Mouse (Mus musculus) heart, postnatal 0 days (tissue): ENCODE results near the gene Gm20605. TPM values are rescaled to one million over a fixed set of nuclear protein-coding genes. Genes with fewer than 3 reads are reported as not detected.

Experiments
- ATAC-seq: fragments of 200-750 bp; cut with Nextera tagmentation; 2 replicates; pipeline ENCODE4 v1.8.0; 2017; ENCODE audit warnings: low read depth, moderate number of reproducible peaks, moderate library complexity; ENCODE audit not compliant: insufficient read depth
- DNase-seq: peaks from one replicate; pipeline ENCODE4 v3.0.0-alpha.2; 2016; ENCODE audit warnings: low spot score
- H3K27ac ChIP-seq: fragments of 300-500 bp; sonication (generic); 2 replicates; pipeline ENCODE4 v1.5.1; 2014; ENCODE audit warnings: low read depth, mild to moderate bottlenecking
- H3K27me3 ChIP-seq: fragments of 300-500 bp; sonication (generic); 2 replicates; pipeline ENCODE4 v1.6.1; 2014; ENCODE audit warnings: low read length, mixed read lengths; ENCODE audit not compliant: control insufficient read depth, insufficient read depth
- H3K36me3 ChIP-seq: fragments of 300-500 bp; sonication (generic); replicated peaks from 2 replicates; pipeline ENCODE4 v1.6.1; 2014; ENCODE audit warnings: low read length, mixed read lengths; ENCODE audit not compliant: control insufficient read depth, insufficient read depth
- H3K4me1 ChIP-seq: fragments of 300-500 bp; sonication (generic); 2 replicates; pipeline ENCODE4 v1.6.1; 2014; ENCODE audit warnings: antibody characterized with exemption; ENCODE audit not compliant: control insufficient read depth, insufficient read depth
- H3K4me2 ChIP-seq: fragments of 300-500 bp; sonication (generic); 2 replicates; pipeline ENCODE4 v1.6.1; 2014; ENCODE audit warnings: low read depth, mild to moderate bottlenecking, low read length, moderate library complexity
- H3K4me3 ChIP-seq: fragments of 300-500 bp; sonication (generic); 2 replicates; pipeline ENCODE4 v1.5.1; 2014; ENCODE audit warnings: low read depth, low read length
- H3K9ac ChIP-seq: fragments of 300-500 bp; sonication (generic); replicated peaks from 2 replicates; pipeline ENCODE4 v1.6.1; 2014; ENCODE audit warnings: low read depth, low read length, mixed read lengths
- H3K9me3 ChIP-seq: fragments of 300-500 bp; sonication (generic); replicated peaks from 2 replicates; pipeline ENCODE4 v1.6.1; 2016; ENCODE audit warnings: low read length; ENCODE audit not compliant: control insufficient read depth
- CTCF ChIP-seq: IDR thresholded peaks from 2 replicates; pipeline ENCODE4 v1.5.1; 2016; ENCODE audit warnings: antibody characterized with exemption, control low read depth, low read depth
- EP300 ChIP-seq: IDR thresholded peaks from 2 replicates; pipeline ENCODE4 v1.6.1; 2016; ENCODE audit warnings: antibody characterized with exemption, low read depth
- WGBS: fragments of 180-500 bp; shearing (Covaris S2); extraction: QIAGEN DNeasy Blood & Tissue Kit; methylation state at CpG from one replicate; pipeline ENCODE4 v1.1.7; 2014; 5-methylcytosine and 5-hydroxymethylcytosine counted together
- polyA plus RNA-seq: library from polyadenylated mRNA; unstranded; fragments of >200 nt; fragmentation: Nextera tagmentation; extraction: Ambion mirVana; gene quantifications from 2 replicates; pipeline ENCODE4 v1.2.1, GENCODE M21; 2015
- total RNA-seq: library from RNA; depleted of rRNA; stranded (reverse); fragments of >200 nt; gene quantifications from 2 replicates; pipeline ENCODE4 v1.2.3, GENCODE M21; 2014; ENCODE audit warnings: low replicate concordance

Gm20605 gene
- total and polyA plus RNA-seq, 2 experiments from 2014 or later, result 1.6 to 2.5 TPM

- TF ChIP-seq CTCF (no peak), EP300 (no peak)
- H3K4me2 ChIP-seq, result peak overlapping the region; percentile 92
- peak overlapping the region; percentile 68 for H3K4me3 ChIP-seq
- no peaks in the 10 kb centered on the region for H3K9me3 ChIP-seq
- H3K4me1 ChIP-seq, result peaks cover 13% of the 10 kb centered on the region; the same call in 1 of the 2 replicates
- 51% methylated on average over 9 of the region's 9 CpGs for WGBS
- H3K9ac ChIP-seq, result peak overlapping the region; percentile 74; the same call in 1 of the 2 replicates
- ATAC-seq (no peak), DNase-seq (no peak)
- H3K27ac ChIP-seq, result no peak overlapping the region
- H3K27me3 ChIP-seq, result no peaks in the 10 kb centered on the region
- H3K36me3 ChIP-seq, result peaks cover 8% of the 10 kb centered on the region
These were observed 29.4 kb upstream of the Gm20605 start for GRCm38 (mm10) chr5:137599600-137599999.

- H3K27ac ChIP-seq, result peak overlapping the region; percentile 50; the same call in 1 of the 2 replicates
- no peaks in the 10 kb centered on the region for H3K9me3 ChIP-seq
- peak overlapping the region; percentile 68 for H3K4me3 ChIP-seq
- peaks cover 14% of the 10 kb centered on the region for H3K36me3 ChIP-seq
- H3K27me3 ChIP-seq, result no peaks in the 10 kb centered on the region
- WGBS, result 3% methylated on average over 19 of the region's 19 CpGs
- peak overlapping the region; percentile 74 for H3K9ac ChIP-seq
- TF ChIP-seq EP300 (no peak), CTCF (no peak)
- DNase-seq (no peak), ATAC-seq (peak; percentile 24)
- peaks cover 13% of the 10 kb centered on the region; the same call in 1 of the 2 replicates for H3K4me1 ChIP-seq
- H3K4me2 ChIP-seq, result peak overlapping the region; percentile 92
These were observed 28.7 kb upstream of the Gm20605 start for GRCm38 (mm10) chr5:137600281-137600618.

- peak within 1 kb of the TSS; percentile 74 for H3K9ac ChIP-seq
- peak within 1 kb of the TSS; percentile 90 for H3K27ac ChIP-seq
- peak; percentile 95 for ATAC-seq
- peaks cover 19% of the 10 kb centered on the region for H3K36me3 ChIP-seq
- no peaks in the 10 kb centered on the region for H3K27me3 ChIP-seq
- peak; percentile 99 for DNase-seq
- no peak for TF ChIP-seq CTCF
- TF ChIP-seq EP300, result no peak; the same call in 1 of the 2 replicates
- peaks cover 13% of the 10 kb centered on the region; the same call in 1 of the 2 replicates for H3K4me1 ChIP-seq
- H3K4me3 ChIP-seq, result peak within 1 kb of the TSS; percentile 68
- H3K9me3 ChIP-seq, result no peaks in the 10 kb centered on the region
- H3K4me2 ChIP-seq, result peak within 1 kb of the TSS; percentile 92
- under 1% methylated on average over 41 of the region's 41 CpGs for WGBS
These were observed 28.2 kb upstream of the Gm20605 start, which contains the start of gene Mospd3 for GRCm38 (mm10) chr5:137600619-137601364. Mospd3 (minus strand) TSS chr5:137601058.

- TF ChIP-seq CTCF, result no peak
- no peak for TF ChIP-seq EP300
These were observed 27.6 kb upstream of the Gm20605 start for GRCm38 (mm10) chr5:137601365-137601729.

GRCm38 (mm10) chr5:137607860-137608653 is 20.9 kb upstream of the Gm20605 start:
- TF ChIP-seq EP300 (no peak), CTCF (no peak)
- DNase-seq (no peak), ATAC-seq (no peak)
- peak overlapping the region; percentile 4; the same call in 1 of the 2 replicates for H3K9ac ChIP-seq
- peaks cover 27% of the 10 kb centered on the region for H3K36me3 ChIP-seq
- H3K27ac ChIP-seq, result no peak overlapping the region
- no peaks in the 10 kb centered on the region for H3K9me3 ChIP-seq
- no peak overlapping the region for H3K4me3 ChIP-seq
- WGBS, result 45% methylated on average over 26 of the region's 26 CpGs
- 0 out of 2 replicates have a peak overlapping the region, but pooled peaks have one; percentile 7 for H3K4me2 ChIP-seq
- H3K27me3 ChIP-seq, result no peaks in the 10 kb centered on the region
- H3K4me1 ChIP-seq, result peaks cover 28% of the 10 kb centered on the region

More at GRCm38 (mm10) chr5:137601365-137601729, 27.6 kb upstream of the Gm20605 start:
- ATAC-seq, result no peak
- H3K27me3 ChIP-seq, result no peaks in the 10 kb centered on the region
- peak overlapping the region; percentile 64 for H3K9ac ChIP-seq
- peak overlapping the region; percentile 68 for H3K4me3 ChIP-seq
- H3K4me1 ChIP-seq, result peaks cover 13% of the 10 kb centered on the region; the same call in 1 of the 2 replicates
- no peaks in the 10 kb centered on the region for H3K9me3 ChIP-seq
- H3K27ac ChIP-seq, result peak overlapping the region; percentile 71
- DNase-seq, result no peak
- peak overlapping the region; percentile 92 for H3K4me2 ChIP-seq
- under 1% methylated on average over 22 of the region's 22 CpGs for WGBS
- H3K36me3 ChIP-seq, result peaks cover 25% of the 10 kb centered on the region
